Mouse (Mus musculus) kidney, adult 2 months (tissue): ENCODE data around the gene Ccdc33.

Experiments
- CTCF ChIP-seq: fragments of 200-500 bp; conservative IDR thresholded peaks from 2 replicates; pipeline ENCODE4 v1.5.1; 2011; ENCODE audit warnings: low read depth, mild to moderate bottlenecking, control low read depth, low read length, moderate library complexity, mixed read lengths; ENCODE audit not compliant: insufficient read depth, insufficient read length
- POLR2A ChIP-seq: fragments of 200-500 bp; IDR thresholded peaks from one replicate; pipeline ENCODE4 v1.6.1; 2011; ENCODE audit warnings: low read depth, low read length, control low read depth

GRCm38 (mm10) chr9:58107494-58107893 is 11.1 kb downstream of the Ccdc33 start:
- TF ChIP-seq CTCF (no peak), POLR2A (no peak)
